Mouse (Mus musculus) liver, postnatal 0 days (tissue): ENCODE results near the gene Arhgap1. TPM values are rescaled to one million over a fixed set of nuclear protein-coding genes. Genes with fewer than 3 reads are reported as not detected.

Source experiments
- ATAC-seq: fragments of 200-750 bp; cut with Nextera tagmentation; 2 replicates; pipeline ENCODE4 v1.8.0; 2017; ENCODE audit warnings: mild to moderate bottlenecking, moderate library complexity
- DNase-seq: peaks from one replicate; pipeline ENCODE4 v3.0.0-alpha.2; 2016
- H3K27ac ChIP-seq: fragments of 300-500 bp; sonication (generic); 2 replicates; pipeline ENCODE4 v1.5.1; 2014; ENCODE audit warnings: antibody characterized with exemption, moderate library complexity, mild to moderate bottlenecking, low read depth
- H3K27me3 ChIP-seq: fragments of 300-500 bp; sonication (generic); 2 replicates; pipeline ENCODE4 v1.6.1; 2014; ENCODE audit warnings: low read length, control low read depth, mixed read lengths; ENCODE audit not compliant: insufficient read depth
- H3K36me3 ChIP-seq: fragments of 300-500 bp; sonication (generic); replicated peaks from 2 replicates; pipeline ENCODE4 v1.6.1; 2014; ENCODE audit warnings: mild to moderate bottlenecking, control low read depth, low read length, moderate library complexity, mixed read lengths; ENCODE audit not compliant: insufficient read depth
- H3K4me1 ChIP-seq: fragments of 300-500 bp; sonication (generic); 2 replicates; pipeline ENCODE4 v1.6.1; 2014; ENCODE audit warnings: antibody characterized with exemption, mild to moderate bottlenecking, control low read depth; ENCODE audit not compliant: insufficient read depth
- H3K4me2 ChIP-seq: fragments of 300-500 bp; sonication (generic); 2 replicates; pipeline ENCODE4 v1.6.1; 2014; ENCODE audit warnings: low read depth, mild to moderate bottlenecking, low read length, moderate library complexity, mixed read lengths
- H3K4me3 ChIP-seq: fragments of 300-500 bp; sonication (generic); 2 replicates; pipeline ENCODE4 v1.5.1; 2014; ENCODE audit warnings: low read depth, low read length
- H3K9ac ChIP-seq: fragments of 300-500 bp; sonication (generic); replicated peaks from 2 replicates; pipeline ENCODE4 v1.6.1; 2014; ENCODE audit warnings: mild to moderate bottlenecking, moderate library complexity
- H3K9me3 ChIP-seq: fragments of 300-500 bp; sonication (generic); 2 replicates; pipeline ENCODE4 v1.6.1; 2016; ENCODE audit warnings: mild to moderate bottlenecking, control low read depth, low read length, mixed read lengths
- CTCF ChIP-seq: sonication (generic); IDR thresholded peaks from 2 replicates; pipeline ENCODE4 v1.5.1; 2016; ENCODE audit warnings: antibody characterized with exemption, low read depth
- EP300 ChIP-seq: IDR thresholded peaks from 2 replicates; pipeline ENCODE4 v1.6.1; 2016; ENCODE audit warnings: antibody characterized with exemption, low read depth, mild to moderate bottlenecking
- WGBS: fragments of 180-500 bp; shearing (Covaris S2); extraction: QIAGEN DNeasy Blood & Tissue Kit; methylation state at CpG from one replicate; pipeline ENCODE4 v1.1.7; 2014; ENCODE audit not compliant: insufficient replicate concordance; 5-methylcytosine and 5-hydroxymethylcytosine counted together
- polyA plus RNA-seq: library from polyadenylated mRNA; unstranded; fragments of >200 nt; fragmentation: Nextera tagmentation; extraction: Ambion mirVana; gene quantifications from 2 replicates; pipeline ENCODE4 v1.2.1, GENCODE M21; 2015

Gene Arhgap1
- polyA plus RNA-seq, 1 experiment from 2014 or later, result 27.3 TPM

GRCm38 (mm10) chr2:91633334-91633977, 16.2 kb upstream of the Arhgap1 start:
- H3K9ac ChIP-seq, result 0 out of 2 replicates have a peak overlapping the region, but pooled peaks have one; percentile 21
- 0 out of 2 replicates have a peak overlapping the region, but pooled peaks have one; percentile 13 for H3K27ac ChIP-seq
- WGBS, result 57% methylated on average over 12 of the region's 12 CpGs

GRCm38 (mm10) chr2:91634841-91635240, 14.8 kb upstream of the Arhgap1 start:
- Histone ChIP-seq H3K4me1 (peaks cover 25% of the 10 kb centered on the region), H3K27ac (peak overlapping the region; percentile 95), H3K9me3 (no peaks in the 10 kb centered on the region), H3K4me3 (peak overlapping the region; percentile 50), H3K27me3 (no peaks in the 10 kb centered on the region), H3K9ac (peak overlapping the region; percentile 75), H3K36me3 (0 out of 2 replicates have a peak, but pooled peaks cover 2% of the 10 kb centered on the region), H3K4me2 (peak overlapping the region; percentile 64)
- 42% methylated on average over 9 of the region's 9 CpGs for WGBS
- ATAC-seq, result peak; percentile 44
- TF ChIP-seq CTCF, result no peak
- peak; percentile 75 for TF ChIP-seq EP300
- peak; percentile 66 for DNase-seq

More at GRCm38 (mm10) chr2:91633334-91633977, 16.2 kb upstream of the Arhgap1 start:
- H3K4me2 ChIP-seq, result peak overlapping the region; percentile 64
- no peaks in the 10 kb centered on the region for H3K9me3 ChIP-seq
- ATAC-seq (no peak), DNase-seq (peak; percentile 18)
- no peaks in the 10 kb centered on the region for H3K27me3 ChIP-seq
- 0 out of 2 replicates have a peak, but pooled peaks cover 2% of the 10 kb centered on the region for H3K36me3 ChIP-seq
- TF ChIP-seq EP300 (no peak), CTCF (no peak)
- H3K4me3 ChIP-seq, result peak overlapping the region; percentile 21
- H3K4me1 ChIP-seq, result peaks cover 27% of the 10 kb centered on the region

GRCm38 (mm10) chr2:91635486-91635885, 14.2 kb upstream of the Arhgap1 start:
- WGBS, result 58% methylated on average over 11 of the region's 11 CpGs
- peak; percentile 4; the same call in 1 of the 2 replicates for ATAC-seq
- Histone ChIP-seq H3K9me3 (no peaks in the 10 kb centered on the region), H3K9ac (peak overlapping the region; percentile 75), H3K4me1 (peaks cover 24% of the 10 kb centered on the region), H3K36me3 (0 out of 2 replicates have a peak, but pooled peaks cover 2% of the 10 kb centered on the region), H3K27ac (peak overlapping the region; percentile 95), H3K27me3 (no peaks in the 10 kb centered on the region), H3K4me2 (peak overlapping the region; percentile 64), H3K4me3 (peak overlapping the region; percentile 50)
- DNase-seq, result peak; percentile 24
- TF ChIP-seq EP300 (no peak), CTCF (no peak)

GRCm38 (mm10) chr2:91636229-91636628, 13.4 kb upstream of the Arhgap1 start, which contains the start of gene F2:
Gene F2, minus strand, starts transcription at chr2:91636414.
- 64% methylated on average over 8 of the region's 8 CpGs for WGBS
- Histone ChIP-seq H3K36me3 (0 out of 2 replicates have a peak, but pooled peaks cover 2% of the 10 kb centered on the region), H3K27ac (peak within 1 kb of the TSS; percentile 95), H3K4me1 (peaks cover 24% of the 10 kb centered on the region), H3K4me3 (peak within 1 kb of the TSS; percentile 50), H3K4me2 (peak within 1 kb of the TSS; percentile 64), H3K9ac (peak within 1 kb of the TSS; percentile 75), H3K27me3 (no peaks in the 10 kb centered on the region), H3K9me3 (no peaks in the 10 kb centered on the region)
- ATAC-seq (peak; percentile 80), DNase-seq (peak; percentile 66)
- TF ChIP-seq CTCF (no peak), EP300 (no peak)

GRCm38 (mm10) chr2:91636727-91637338, 12.8 kb upstream of the Arhgap1 start:
- Histone ChIP-seq H3K36me3 (0 out of 2 replicates have a peak, but pooled peaks cover 2% of the 10 kb centered on the region), H3K9me3 (no peaks in the 10 kb centered on the region), H3K27me3 (no peaks in the 10 kb centered on the region), H3K4me2 (peak overlapping the region; percentile 64), H3K4me3 (peak overlapping the region; percentile 50; the same call in 1 of the 2 replicates), H3K27ac (peak overlapping the region; percentile 95), H3K9ac (peak overlapping the region; percentile 50), H3K4me1 (peaks cover 24% of the 10 kb centered on the region)
- ATAC-seq (peak; percentile 69), DNase-seq (peak; percentile 23)
- WGBS, result 61% methylated on average over 5 of the region's 5 CpGs
- TF ChIP-seq CTCF (no peak), EP300 (no peak)

GRCm38 (mm10) chr2:91638931-91639330, 10.7 kb upstream of the Arhgap1 start:
- Histone ChIP-seq H3K27ac (peak overlapping the region; percentile 51), H3K4me3 (no peak overlapping the region), H3K27me3 (no peaks in the 10 kb centered on the region), H3K4me1 (peaks cover 30% of the 10 kb centered on the region), H3K9me3 (no peaks in the 10 kb centered on the region), H3K36me3 (peaks cover 4% of the 10 kb centered on the region), H3K9ac (no peak overlapping the region), H3K4me2 (no peak overlapping the region)
- WGBS, result 57% methylated on average over 6 of the region's 6 CpGs
- no peak for TF ChIP-seq CTCF
- no peak for TF ChIP-seq EP300
- ATAC-seq (no peak), DNase-seq (no peak)
